8 mouse cellular contexts compared by ENCODE assay signal in genomic region chr2:181392600-181393213, GRCm38 (mm10). TPM values are rescaled to one million over a fixed set of nuclear protein-coding genes. Genes with fewer than 3 reads are reported as not detected.
A peak's percentile ranks its signal among the peaks of the same experiment; 100 is the strongest.
DNase-seq lines count a peak whose midpoint lies in the region; ATAC-seq and TF ChIP-seq lines count a peak whose summit lies in the region.

No protein-coding gene starts in this region.

- peaks cover 9% of the 10 kb centered on the region for H3K36me3 ChIP-seq in G1E (replicated peaks)
- peaks cover 7% of the 10 kb centered on the region; the same call in 1 of the 2 replicates for H3K36me3 ChIP-seq in forebrain, embryonic 15.5 days
- H3K36me3 ChIP-seq in hindbrain, embryonic 10.5 days: peaks cover 54% of the 10 kb centered on the region
- H3K36me3 ChIP-seq in lung, embryonic 15.5 days: 0 out of 2 replicates have a peak, but pooled peaks cover 6% of the 10 kb centered on the region

- H3K4me2 ChIP-seq in forebrain, embryonic 15.5 days (replicated peaks): no peak overlapping the region
- H3K4me2 ChIP-seq in lung, embryonic 15.5 days: no peak overlapping the region

- peak; percentile 74 for DNase-seq in G1E (ENCODE audit: low spot score)
- peak; percentile 80 for DNase-seq in cerebellum, adult 11-12 months
- peak; percentile 79 for DNase-seq in hindbrain, embryonic 10.5 days (ENCODE audit: low spot score)
- peak; percentile 70 to 89 for DNase-seq in layer of hippocampus, adult 8-10 months (ENCODE audit: low spot score in 2 of 2)
- DNase-seq in ovary, postnatal 14 days (ENCODE audit: low spot score): peak; percentile 85
- DNase-seq in thymus, postnatal 10 days (ENCODE audit: low spot score in 2 of 2): peak; percentile 62 to 79

- H3K9ac ChIP-seq in forebrain, embryonic 15.5 days (replicated peaks): no peak overlapping the region
- H3K9ac ChIP-seq in lung, embryonic 15.5 days: no peak overlapping the region

- H3K4me3 ChIP-seq in G1E (ENCODE audit: low read depth, low read length): no peak overlapping the region
- H3K4me3 ChIP-seq in forebrain, embryonic 15.5 days: no peak overlapping the region
- no peak overlapping the region for H3K4me3 ChIP-seq in hindbrain, embryonic 10.5 days
- H3K4me3 ChIP-seq in lung, embryonic 15.5 days: no peak overlapping the region

- no peaks in the 10 kb centered on the region for H3K4me1 ChIP-seq in G1E (ENCODE audit: insufficient read depth, low read depth, low read length)
- no peaks in the 10 kb centered on the region for H3K4me1 ChIP-seq in forebrain, embryonic 15.5 days
- 0 out of 2 replicates have a peak, but pooled peaks cover 4% of the 10 kb centered on the region for H3K4me1 ChIP-seq in hindbrain, embryonic 10.5 days (replicated peaks)
- H3K4me1 ChIP-seq in lung, embryonic 15.5 days: peaks cover 7% of the 10 kb centered on the region; the same call in 1 of the 2 replicates

- ATAC-seq in G1E (ENCODE audit: extremely low read depth, insufficient number of reproducible peaks, low FRiP score, poor library complexity, severe bottlenecking): peak; percentile 54; the same call in 1 of the 2 replicates
- peak; percentile 87 for ATAC-seq in forebrain, embryonic 15.5 days (replicated peaks)
- ATAC-seq in lung, embryonic 15.5 days (ENCODE audit: borderline replicate concordance, extremely low read depth, low FRiP score, low TSS enrichment): 0 out of 2 replicates have a peak, but pooled peaks have one; percentile 60

- H3K27ac ChIP-seq in forebrain, embryonic 15.5 days (replicated peaks): no peak overlapping the region
- no peak overlapping the region for H3K27ac ChIP-seq in hindbrain, embryonic 10.5 days
- H3K27ac ChIP-seq in lung, embryonic 15.5 days: no peak overlapping the region

- peak; percentile 73 for TF ChIP-seq CTCF in G1E (IDR thresholded peaks at IDR 0.05; ENCODE audit: low read depth, low read length)

- WGBS in forebrain, embryonic 15.5 days: 37% methylated on average over 4 of the region's 4 CpGs
- 40% methylated on average over 4 of the region's 4 CpGs for WGBS in hindbrain, embryonic 10.5 days
- 21% methylated on average over 4 of the region's 4 CpGs for WGBS in lung, embryonic 15.5 days

- H3K9me3 ChIP-seq in G1E (replicated peaks): no peaks in the 10 kb centered on the region
- no peaks in the 10 kb centered on the region for H3K9me3 ChIP-seq in forebrain, embryonic 15.5 days
- no peaks in the 10 kb centered on the region for H3K9me3 ChIP-seq in hindbrain, embryonic 10.5 days
- no peaks in the 10 kb centered on the region for H3K9me3 ChIP-seq in lung, embryonic 15.5 days

- peaks cover 16% of the 10 kb centered on the region for H3K27me3 ChIP-seq in G1E (ENCODE audit: insufficient read depth, low read length)
- no peaks in the 10 kb centered on the region for H3K27me3 ChIP-seq in forebrain, embryonic 15.5 days
- H3K27me3 ChIP-seq in hindbrain, embryonic 10.5 days (ENCODE audit: insufficient read depth, poor library complexity, severe bottlenecking): no peaks in the 10 kb centered on the region
- H3K27me3 ChIP-seq in lung, embryonic 15.5 days: no peaks in the 10 kb centered on the region

RNA-seq across cellular contexts. Expression of gene Lime1, which starts 12.8 kb away (rescaled TPM):
- 13.8 and 16.1 TPM in 2 replicates for total RNA-seq in G1E (2014; fragmentation: Nextera tagmentation)
- total RNA-seq in G1E (2017): 15.3 and 18.9 TPM in 2 replicates
- 23.9 and 29.9 TPM in 2 replicates for polyA plus RNA-seq in G1E (2012)
- polyA plus RNA-seq in forebrain, embryonic 15.5 days (2015; fragmentation: Nextera tagmentation; extraction: Ambion mirVana): 45.7 and 45.9 TPM in 2 replicates
- polyA plus RNA-seq in hindbrain, embryonic 10.5 days (2016; fragmentation: Nextera tagmentation; extraction: Ambion mirVana): 29.5 and 29.7 TPM in 2 replicates
- 10 to 100 TPM; 31.4 to 58.3 (median 42.7) TPM for total RNA-seq in layer of hippocampus, adult 8-10 months (2022)
- polyA plus RNA-seq in lung, embryonic 15.5 days (2015; fragmentation: Nextera tagmentation; extraction: Ambion mirVana): 20.8 and 21.9 TPM in 2 replicates

RNA-seq across cellular contexts. Expression of gene Arfrp1, which starts 27.5 kb away (rescaled TPM):
- total RNA-seq in G1E (2014; fragmentation: Nextera tagmentation) (32.8 and 35.0 TPM in 2 replicates), G1E (2017) (28.5 and 32.1 TPM in 2 replicates)
- polyA plus RNA-seq in G1E (2012): 17.5 and 25.0 TPM in 2 replicates
- 98.3 and 98.4 TPM in 2 replicates for polyA plus RNA-seq in forebrain, embryonic 15.5 days (2015; fragmentation: Nextera tagmentation; extraction: Ambion mirVana)
- 75.3 and 75.4 TPM in 2 replicates for polyA plus RNA-seq in hindbrain, embryonic 10.5 days (2016; fragmentation: Nextera tagmentation; extraction: Ambion mirVana)
- 10 to 100 TPM; 43.4 to 54.5 (median 50.7) TPM for total RNA-seq in layer of hippocampus, adult 8-10 months (2022)
- polyA plus RNA-seq in lung, embryonic 15.5 days (2015; fragmentation: Nextera tagmentation; extraction: Ambion mirVana): 61.8 and 66.7 TPM in 2 replicates

RNA-seq across cellular contexts. Expression of gene Zgpat, which starts 28.0 kb away (rescaled TPM):
- 22.2 and 22.3 TPM in 2 replicates for total RNA-seq in G1E (2014; fragmentation: Nextera tagmentation)
- total RNA-seq in G1E (2017): 40.0 and 40.5 TPM in 2 replicates
- 26.0 and 28.1 TPM in 2 replicates for polyA plus RNA-seq in G1E (2012)
- 82.1 TPM in 2 replicates for polyA plus RNA-seq in forebrain, embryonic 15.5 days (2015; fragmentation: Nextera tagmentation; extraction: Ambion mirVana)
- 45.4 and 53.0 TPM in 2 replicates for polyA plus RNA-seq in hindbrain, embryonic 10.5 days (2016; fragmentation: Nextera tagmentation; extraction: Ambion mirVana)
- 10 to 100 TPM; 69.8 to 88.2 (median 76.7) TPM for total RNA-seq in layer of hippocampus, adult 8-10 months (2022)
- 39.0 and 40.7 TPM in 2 replicates for polyA plus RNA-seq in lung, embryonic 15.5 days (2015; fragmentation: Nextera tagmentation; extraction: Ambion mirVana)
